Mouse (Mus musculus): ENCODE data around the gene Pprc1. TPM values are rescaled to one million over a fixed set of nuclear protein-coding genes. Genes with fewer than 3 reads are reported as not detected.

The Pprc1 gene
- 33.2 TPM for polyA plus RNA-seq (2021)

DNA sequence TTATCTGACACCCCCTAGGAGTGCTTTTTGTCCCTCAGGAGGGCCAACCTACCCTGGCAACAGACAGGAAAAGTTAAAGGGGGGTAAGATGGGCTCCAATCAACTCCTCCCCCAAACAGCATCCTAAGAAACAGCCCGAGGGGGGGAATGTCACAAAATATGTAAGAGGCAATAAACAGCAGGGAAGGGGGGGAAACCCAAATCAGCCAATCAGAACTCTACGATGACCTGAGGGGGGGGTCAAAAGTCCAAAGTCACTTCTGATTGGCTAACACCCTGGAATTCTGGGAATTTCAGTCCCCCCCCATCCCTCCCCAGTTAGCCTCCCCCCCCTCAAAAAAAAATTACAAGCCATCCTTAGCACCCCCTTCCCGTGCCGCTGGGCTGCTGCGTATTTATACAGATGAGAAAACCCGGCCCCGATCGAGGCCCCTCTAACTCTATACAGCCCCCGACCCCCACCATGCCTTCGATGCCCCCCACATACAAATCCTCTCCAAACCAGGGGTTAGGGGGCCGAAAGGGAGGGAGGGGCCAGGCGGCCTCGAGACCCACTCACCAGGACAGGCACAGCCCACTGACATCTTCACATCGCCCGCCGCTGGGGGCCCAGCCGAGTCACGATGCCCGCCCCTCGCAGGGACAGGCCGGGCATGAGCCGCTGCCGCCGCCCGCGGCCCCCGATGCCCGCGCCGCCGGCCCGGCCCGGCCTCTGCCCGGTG, at the start of gene Pprc1:
Gene Pprc1, plus strand, starts transcription at position 616 of the 722 bp plus-strand sequence.
- no peak for TF ChIP-seq CTCF (IDR thresholded peaks at IDR 0.05)
- in situ Hi-C loops (cut with MboI; ENCODE audit: low pct_unique_long_range_greater_than_20kb): no loop called here
- POLR2A ChIA-PET: interaction anchor here (1.5 to 1.8 kb wide), 2 partner anchors 7 to 13 kb away, joined by 5 to 7 read pairs; no protein-coding TSS in a partner anchor
- CTCF ChIA-PET: no interaction called here
- no peak for ATAC-seq
- no peaks in the 10 kb centered on the region for H3K27me3 ChIP-seq
- no peak for DNase-seq (ENCODE audit: low read depth, low spot score)

- ChIA-PET CTCF (interaction anchor here (1.2 kb wide), 1 partner anchor 17 kb away, joined by 5 read pairs; no protein-coding TSS in a partner anchor), POLR2A (no interaction called here)
- no peak for ATAC-seq
- H3K27me3 ChIP-seq: no peaks in the 10 kb centered on the region
- no peak for DNase-seq (ENCODE audit: low read depth, low spot score)
- no peak for TF ChIP-seq CTCF (IDR thresholded peaks at IDR 0.05)
- in situ Hi-C loops (cut with MboI; ENCODE audit: low pct_unique_long_range_greater_than_20kb): no loop called here
Measured at GRCm38 (mm10) chr19:45997365-45997764, 47.3 kb upstream of the Pprc1 start.

GRCm38 (mm10) chr19:45997785-45998693, 46.6 kb upstream of the Pprc1 start, which contains the start of gene Armh3:
TSS of gene Armh3 (minus strand) at chr19:45998488.
- TF ChIP-seq CTCF (IDR thresholded peaks at IDR 0.05): no peak
- in situ Hi-C loops (cut with MboI; ENCODE audit: low pct_unique_long_range_greater_than_20kb): no loop called here
- ATAC-seq (peak; percentile 75), DNase-seq (ENCODE audit: low read depth, low spot score) (peak; percentile 65)
- ChIA-PET CTCF (interaction anchor here (0.6 kb wide), 1 partner anchor 119 kb away, joined by 3 read pairs; no protein-coding TSS in a partner anchor), POLR2A (interaction anchor here (0.7 kb wide), 1 partner anchor 225 kb away, joined by 4 read pairs; no protein-coding TSS in a partner anchor)
- no peaks in the 10 kb centered on the region for H3K27me3 ChIP-seq

- ATAC-seq: no peak
- H3K27me3 ChIP-seq: no peaks in the 10 kb centered on the region
- ChIA-PET CTCF (no interaction called here), POLR2A (interaction anchor here (0.7 kb wide), 1 partner anchor 225 kb away, joined by 4 read pairs; no protein-coding TSS in a partner anchor)
- TF ChIP-seq CTCF (IDR thresholded peaks at IDR 0.05): no peak
- DNase-seq (ENCODE audit: low read depth, low spot score): no peak
- in situ Hi-C loops (cut with MboI; ENCODE audit: low pct_unique_long_range_greater_than_20kb): no loop called here
Measured at GRCm38 (mm10) chr19:45998694-45999217, 45.9 kb upstream of the Pprc1 start.

DNA sequence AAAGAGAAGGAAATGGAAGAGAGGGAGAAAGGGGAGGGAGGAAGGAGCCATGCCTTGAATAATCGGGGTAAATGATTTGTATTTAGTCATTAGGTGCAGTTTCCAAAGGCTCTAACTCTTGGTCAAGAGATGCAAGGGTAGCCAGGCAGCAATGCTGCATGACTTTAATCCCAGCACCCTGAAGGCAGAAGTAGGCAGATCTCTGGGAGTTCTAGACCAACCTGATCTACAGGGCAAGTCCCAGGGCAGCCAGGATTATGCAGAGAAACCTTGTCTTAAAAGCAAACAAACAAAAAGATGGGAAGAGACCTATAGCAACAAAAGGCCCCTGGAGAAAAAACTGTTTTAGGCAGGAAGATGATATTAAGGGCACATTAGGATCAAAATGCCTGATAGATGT, 45.3 kb upstream of the Pprc1 start:
- in situ Hi-C loops (cut with MboI; ENCODE audit: low pct_unique_long_range_greater_than_20kb): no loop called here
- no peak for ATAC-seq
- DNase-seq (ENCODE audit: low read depth, low spot score): no peak
- POLR2A ChIA-PET: no interaction called here
- TF ChIP-seq CTCF (IDR thresholded peaks at IDR 0.05): no peak
- CTCF ChIA-PET: interaction anchor here (1.3 kb wide), 1 partner anchor 15 kb away, joined by 3 read pairs; no protein-coding TSS in a partner anchor
- no peaks in the 10 kb centered on the region for H3K27me3 ChIP-seq

DNA sequence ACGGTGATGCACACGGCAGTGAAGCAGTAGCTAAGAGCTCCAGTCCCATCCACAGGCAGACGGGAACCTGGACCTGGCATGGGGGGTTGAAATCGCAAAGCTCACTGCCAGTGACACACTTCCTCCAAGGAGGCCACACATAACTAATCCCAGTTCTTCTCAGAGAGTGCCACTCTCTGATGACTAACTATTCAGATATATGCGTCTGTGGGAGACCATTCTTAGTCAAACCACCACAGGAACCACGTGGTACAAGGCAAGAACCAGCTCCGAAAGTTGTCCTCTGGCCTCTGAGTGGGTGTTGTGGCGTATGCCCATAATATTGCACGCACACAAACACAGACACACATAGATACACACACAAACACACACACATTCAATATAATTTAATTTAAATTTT, 42.4 kb upstream of the Pprc1 start:
- TF ChIP-seq CTCF (IDR thresholded peaks at IDR 0.05): no peak
- ChIA-PET POLR2A (interaction anchor here (0.8 kb wide), 1 partner anchor 41 kb away, joined by 3 read pairs; no protein-coding TSS in a partner anchor), CTCF (interaction anchor here (1.8 kb wide), 1 partner anchor 12 kb away, joined by 5 read pairs; no protein-coding TSS in a partner anchor)
- in situ Hi-C loops (cut with MboI; ENCODE audit: low pct_unique_long_range_greater_than_20kb): no loop called here
- DNase-seq (ENCODE audit: low read depth, low spot score): peak; percentile 20
- H3K27me3 ChIP-seq: no peaks in the 10 kb centered on the region
- ATAC-seq: no peak

DNA sequence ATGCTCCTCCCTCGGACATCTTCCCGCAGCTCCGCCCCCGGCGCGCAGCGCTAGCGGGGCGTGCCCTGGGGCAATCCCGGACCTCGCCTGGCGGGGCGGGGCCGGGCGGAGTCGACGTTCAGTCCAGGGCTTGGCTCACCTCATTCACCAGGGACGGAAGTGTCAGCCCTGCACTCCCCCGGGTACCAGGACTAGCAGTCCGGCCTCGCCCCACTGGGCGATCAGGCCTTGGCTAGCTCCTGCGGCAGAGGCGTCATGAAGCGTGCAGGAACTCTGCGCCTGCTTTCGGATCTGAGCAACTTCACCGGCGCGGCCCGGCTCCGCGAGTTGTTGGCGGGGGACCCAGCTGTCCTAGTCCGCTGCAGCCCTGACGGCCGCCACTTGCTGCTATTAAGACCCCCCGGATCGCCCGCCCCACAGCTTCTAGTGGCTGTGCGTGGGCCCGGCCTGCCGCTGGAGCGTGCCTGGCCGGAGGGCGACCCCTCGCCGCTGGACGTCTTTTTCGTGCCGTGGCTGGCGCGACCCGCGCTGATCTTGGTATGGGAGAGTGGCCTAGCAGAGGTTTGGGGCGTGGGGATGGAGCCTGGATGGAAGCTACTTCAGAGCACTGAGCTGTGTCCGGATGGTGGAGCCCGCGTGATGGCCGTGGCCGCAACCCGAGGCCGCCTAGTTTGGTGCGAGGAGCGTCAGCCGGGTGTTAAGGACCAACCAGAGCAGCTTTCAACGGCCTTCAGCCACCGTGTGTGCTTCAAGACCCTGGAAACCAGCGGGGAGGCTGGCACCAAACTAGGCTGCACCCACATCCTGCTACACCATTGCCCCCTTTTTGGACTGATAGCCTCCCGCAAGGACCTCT, 41.1 kb upstream of the Pprc1 start, which contains the start of gene Hps6:
Gene Hps6, plus strand, starts transcription at position 138 of the 856 bp plus-strand sequence.
- in situ Hi-C loops (cut with MboI; ENCODE audit: low pct_unique_long_range_greater_than_20kb): no loop called here
- ChIA-PET POLR2A (interaction anchor here (1.3 kb wide), 2 partner anchors 10 to 35 kb away, joined by 3 to 4 read pairs; no protein-coding TSS in a partner anchor), CTCF (interaction anchor here (1.2 to 4.6 kb wide), 2 partner anchors 9 to 10 kb away, joined by 4 to 24 read pairs; no protein-coding TSS in a partner anchor)
- peak; percentile 80 for ATAC-seq
- H3K27me3 ChIP-seq: no peaks in the 10 kb centered on the region
- peak; percentile 27 for DNase-seq (ENCODE audit: low read depth, low spot score)
- TF ChIP-seq CTCF (IDR thresholded peaks at IDR 0.05): no peak

- in situ Hi-C loops (cut with MboI; ENCODE audit: low pct_unique_long_range_greater_than_20kb): no loop called here
- ATAC-seq: no peak
- DNase-seq (ENCODE audit: low read depth, low spot score): no peak
- H3K27me3 ChIP-seq: no peaks in the 10 kb centered on the region
- TF ChIP-seq CTCF (IDR thresholded peaks at IDR 0.05): no peak
- POLR2A ChIA-PET: interaction anchor here (0.6 to 1.2 kb wide), 2 partner anchors 19 to 22 kb away, joined by 3 to 4 read pairs; no protein-coding TSS in a partner anchor
- CTCF ChIA-PET: interaction anchor here (0.7 to 4.6 kb wide), 4 partner anchors 9 to 30 kb away, joined by 3 to 24 read pairs (median 3); no protein-coding TSS in a partner anchor
Measured at GRCm38 (mm10) chr19:46004814-46005466, 39.7 kb upstream of the Pprc1 start.

DNA sequence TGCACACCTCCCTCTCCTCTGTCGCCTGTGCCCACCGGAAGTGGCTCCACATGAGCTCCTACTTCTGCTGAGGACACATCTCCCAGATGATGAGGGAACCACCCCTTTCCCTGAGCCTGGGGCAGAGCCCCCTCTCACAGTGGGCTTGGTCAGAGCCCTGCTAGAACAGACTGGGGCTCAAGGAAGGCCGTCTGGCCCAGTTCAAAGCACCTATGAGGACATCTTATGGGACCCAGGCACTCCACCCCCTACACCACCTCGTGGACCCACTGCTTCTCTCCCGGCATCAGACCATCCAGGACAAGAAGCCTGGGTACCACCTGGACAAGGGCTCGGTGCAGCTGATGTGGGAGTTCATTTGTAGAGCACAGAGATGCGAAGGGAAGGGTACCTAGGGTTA, 39.0 kb upstream of the Pprc1 start:
- ATAC-seq: no peak
- in situ Hi-C loops (cut with MboI; ENCODE audit: low pct_unique_long_range_greater_than_20kb): no loop called here
- POLR2A ChIA-PET: interaction anchor here (1.0 to 1.2 kb wide), 2 partner anchors 14 to 21 kb away, joined by 3 read pairs; no protein-coding TSS in a partner anchor
- DNase-seq (ENCODE audit: low read depth, low spot score): no peak
- H3K27me3 ChIP-seq: no peaks in the 10 kb centered on the region
- TF ChIP-seq CTCF (IDR thresholded peaks at IDR 0.05): no peak
- CTCF ChIA-PET: interaction anchor here (1.1 to 4.6 kb wide), 3 partner anchors 8 to 31 kb away, joined by 3 to 24 read pairs (median 3); no protein-coding TSS in a partner anchor

All from Patski (cell line).